Mouse (Mus musculus) CD4-positive, CD25-positive, alpha-beta regulatory T cell, adult 4 months (primary cell): ENCODE data around the gene Ucp2. TPM values are rescaled to one million over a fixed set of nuclear protein-coding genes. Genes with fewer than 3 reads are reported as not detected.

Experiments used
- ATAC-seq: one replicate; pipeline ENCODE4 v1.8.0; 2017
- polyA plus RNA-seq, 2 experiments: library from polyadenylated mRNA; unstranded; fragments of 100-300 nt; shearing (Covaris generic); gene quantifications; one replicate each; pipeline ENCODE4 v1.2.1; 2017

Gene Ucp2
- polyA plus RNA-seq, 2 experiments from 2014 or later = 1,055 to 1,337 TPM

- no peak for ATAC-seq
Measured at GRCm38 (mm10) chr7:100504740-100505487, 11.8 kb downstream of the Ucp2 start.

- ATAC-seq = no peak
Measured at GRCm38 (mm10) chr7:100506494-100506893, 13.4 kb downstream of the Ucp2 start.

GRCm38 (mm10) chr7:100508670-100509069 lies 15.5 kb downstream of the Ucp2 start:
- no peak for ATAC-seq

- peak; percentile 82 for ATAC-seq
Measured at GRCm38 (mm10) chr7:100511602-100512001, 18.5 kb downstream of the Ucp2 start.

GRCm38 (mm10) chr7:100514573-100514972 lies 21.4 kb downstream of the Ucp2 start, which contains the start of gene Dnajb13:
Dnajb13 (minus strand) TSS chr7:100514960.
- ATAC-seq = no peak

DNA sequence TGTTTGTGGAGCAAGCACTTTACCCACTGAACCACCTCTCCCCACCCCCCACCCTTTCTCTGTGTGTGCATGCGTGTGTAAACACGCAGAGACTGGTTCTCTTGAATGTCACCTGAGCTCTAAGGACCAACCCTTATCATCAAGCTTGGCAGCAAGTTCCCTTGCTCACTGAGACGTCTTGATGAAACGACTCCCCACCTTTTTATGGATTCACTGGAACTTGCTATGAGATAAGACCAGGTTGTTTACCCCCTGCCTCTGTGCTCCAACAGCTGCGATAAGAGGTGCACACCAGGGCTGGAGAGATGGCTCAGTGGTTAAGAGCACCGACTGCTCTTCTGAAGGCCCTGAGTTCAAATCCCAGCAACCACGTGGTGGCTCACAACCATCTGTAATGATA lies 27.1 kb downstream of the Ucp2 start:
- ATAC-seq = no peak

- peak; percentile 78 for ATAC-seq
Measured at GRCm38 (mm10) chr7:100520663-100521285, 27.6 kb downstream of the Ucp2 start.

DNA sequence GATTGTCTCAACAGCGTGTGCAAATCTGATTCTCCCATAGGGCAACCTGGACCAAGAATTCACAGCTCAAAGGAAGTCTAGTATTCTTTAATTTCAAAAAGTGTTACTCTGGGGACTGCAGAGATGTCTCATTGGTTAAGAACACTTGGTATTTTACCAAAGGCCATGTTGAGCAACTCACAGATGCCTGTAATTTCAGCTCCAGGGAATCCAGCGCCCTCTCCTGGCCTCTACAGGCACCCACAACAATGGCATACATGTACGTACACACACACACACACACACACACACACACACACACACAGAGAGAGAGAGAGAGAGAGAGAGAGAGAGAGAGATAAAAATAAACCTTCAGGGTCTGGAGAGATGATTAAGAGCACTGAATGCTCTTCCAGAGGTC lies 29.1 kb downstream of the Ucp2 start:
- ATAC-seq = no peak

GRCm38 (mm10) chr7:100524669-100525068 lies 31.5 kb downstream of the Ucp2 start:
- no peak for ATAC-seq

DNA sequence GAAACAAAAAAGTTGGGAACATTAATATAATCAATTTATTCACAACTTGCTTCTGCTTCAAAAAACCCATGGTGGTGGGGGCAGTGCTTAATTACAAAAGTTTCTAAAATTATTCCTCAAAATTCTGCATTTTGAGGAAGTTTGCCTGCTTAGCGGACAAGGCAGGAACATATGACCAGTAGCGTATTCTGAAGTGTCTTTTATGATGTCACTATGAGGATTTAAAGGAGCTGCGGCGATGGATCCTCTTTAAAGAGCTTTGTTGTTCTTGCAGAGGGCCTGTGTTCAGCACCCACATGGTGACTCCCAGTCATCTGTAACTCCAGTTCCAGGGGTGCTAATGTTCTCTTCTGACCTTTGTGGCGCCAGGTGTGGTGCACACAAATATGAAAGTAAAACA lies 37.6 kb downstream of the Ucp2 start:
- no peak for ATAC-seq

DNA sequence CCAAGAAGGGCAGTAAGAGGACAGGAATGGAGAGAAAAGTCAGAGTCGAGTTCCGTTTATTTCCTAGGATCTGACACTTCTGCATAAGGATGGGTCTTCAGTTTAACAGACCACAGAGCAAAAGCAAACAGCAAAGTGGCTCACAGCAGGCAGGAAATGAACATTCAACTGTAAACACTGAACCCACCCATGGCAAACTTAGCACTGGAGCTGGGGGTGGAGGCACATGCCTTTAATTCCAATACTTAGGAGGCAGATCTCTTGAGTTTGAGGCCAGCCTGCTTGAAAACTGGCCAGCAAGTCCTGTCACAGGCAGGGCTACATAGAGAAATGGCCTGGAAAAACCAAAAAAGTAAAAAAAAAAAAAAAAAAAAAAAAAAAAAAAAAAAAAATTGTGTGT lies 40.4 kb downstream of the Ucp2 start:
- ATAC-seq = no peak

- no peak for ATAC-seq
Measured at GRCm38 (mm10) chr7:100534216-100534615, 41.1 kb downstream of the Ucp2 start.

DNA sequence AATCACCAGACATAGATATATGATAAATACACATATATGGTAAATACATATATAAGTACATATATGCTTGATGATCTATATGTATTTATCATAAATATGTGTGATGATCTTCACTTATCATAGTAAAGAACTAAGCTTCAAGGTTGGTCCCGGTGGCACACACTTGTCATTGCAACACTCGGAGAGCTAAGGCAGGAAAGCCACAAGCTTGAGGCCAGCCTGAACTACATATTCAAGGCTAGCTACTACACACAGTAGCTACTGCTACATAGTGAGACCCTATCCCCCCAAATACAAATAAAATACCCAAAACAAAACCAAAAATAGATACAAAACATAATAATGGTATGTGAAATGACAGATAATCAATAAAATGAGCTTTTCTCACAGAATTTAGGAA lies 42.7 kb downstream of the Ucp2 start:
- no peak for ATAC-seq

DNA sequence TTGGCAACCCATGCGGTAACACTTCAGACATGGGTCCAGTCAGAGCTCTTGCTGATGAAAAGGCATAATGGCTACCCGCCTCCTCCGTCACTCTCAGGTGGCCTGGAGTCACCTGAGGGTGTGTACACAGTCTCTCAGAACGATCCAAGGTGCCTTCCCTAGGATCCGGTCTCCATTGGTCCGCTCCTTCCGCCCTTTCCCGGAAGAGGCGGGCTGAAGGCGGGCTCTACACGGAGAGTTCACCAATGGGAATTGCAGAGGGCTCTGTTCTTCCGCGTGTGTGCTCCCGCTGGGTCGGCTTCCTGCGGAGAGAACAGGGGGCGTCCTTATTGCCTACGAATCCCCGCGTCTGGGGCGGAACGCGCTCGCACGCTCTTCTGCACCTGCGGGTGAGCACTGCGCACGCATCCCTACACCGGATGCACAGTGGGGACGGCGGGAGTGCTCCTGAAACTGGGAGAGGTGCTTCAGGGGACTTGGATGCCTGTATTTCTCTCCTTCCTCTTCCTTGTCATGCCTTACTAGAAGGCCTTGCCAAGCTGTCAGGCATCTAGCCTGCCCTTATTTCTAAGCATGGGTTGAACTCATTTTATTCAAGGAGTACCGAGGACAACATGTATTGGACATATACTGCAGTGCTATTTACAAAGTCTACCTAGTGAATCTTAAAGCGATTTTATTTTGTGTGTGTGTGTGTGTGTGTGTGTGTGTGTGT lies 43.8 kb downstream of the Ucp2 start, which contains the start of gene Coa4:
Gene Coa4 (plus strand): TSS at position 268 of the 715 bp plus-strand sequence.
- ATAC-seq = peak; percentile 100

DNA sequence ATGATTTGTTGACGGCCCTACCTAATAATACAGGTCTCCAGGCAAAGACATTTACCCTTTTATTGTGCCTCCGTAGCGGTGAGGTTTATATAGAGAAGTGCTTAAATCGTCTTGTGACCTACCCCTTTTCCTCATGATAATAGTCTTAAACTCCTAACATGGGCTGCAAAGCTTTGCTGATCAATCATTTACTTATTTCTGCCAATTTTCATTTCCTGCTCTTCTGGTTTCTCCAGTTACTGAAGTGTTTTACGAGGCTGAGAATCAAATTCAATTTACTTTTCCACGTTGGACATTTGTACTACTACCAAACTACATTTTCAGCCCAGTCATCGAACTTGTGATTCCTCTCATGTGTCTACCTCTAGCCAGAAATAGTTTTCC lies 44.4 kb downstream of the Ucp2 start:
- ATAC-seq = no peak

DNA sequence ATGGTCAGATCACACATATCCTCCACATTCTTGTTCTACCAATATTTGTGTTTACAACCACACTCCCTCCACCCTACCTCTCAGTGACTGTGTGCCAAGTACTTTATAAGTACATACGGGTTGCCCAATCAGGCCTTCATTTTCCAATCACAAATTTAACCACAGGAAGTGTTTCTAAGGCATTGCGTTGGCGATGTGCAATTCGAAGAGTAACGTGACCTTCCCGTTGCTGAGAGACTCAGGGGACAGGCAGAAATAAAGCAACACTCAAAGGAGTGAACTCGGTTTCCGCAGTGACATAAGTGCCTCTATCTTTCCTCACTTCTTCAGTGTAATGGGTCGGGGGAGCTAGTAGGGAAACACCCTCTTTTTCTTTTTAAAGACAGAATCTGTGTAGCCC lies 46.4 kb downstream of the Ucp2 start:
- no peak for ATAC-seq

DNA sequence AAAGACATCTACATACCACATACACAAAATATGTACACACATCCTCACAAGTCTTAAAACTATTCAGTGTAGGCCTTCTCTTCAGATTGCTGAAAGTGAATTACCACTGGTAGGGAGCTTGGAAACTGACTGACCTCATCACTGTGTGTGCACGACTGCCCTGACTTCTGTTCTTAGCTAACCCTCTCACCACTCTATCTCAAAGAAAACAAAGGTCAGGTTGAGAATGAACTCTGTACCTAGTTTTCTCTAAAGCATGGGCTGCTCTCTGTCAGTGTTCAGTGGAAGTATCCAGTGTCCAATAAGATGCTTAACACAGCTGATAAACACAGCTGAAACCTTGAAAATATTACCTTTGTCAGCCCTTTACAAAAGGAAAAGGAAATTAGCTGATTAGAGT lies 51.3 kb downstream of the Ucp2 start:
- ATAC-seq = no peak

DNA sequence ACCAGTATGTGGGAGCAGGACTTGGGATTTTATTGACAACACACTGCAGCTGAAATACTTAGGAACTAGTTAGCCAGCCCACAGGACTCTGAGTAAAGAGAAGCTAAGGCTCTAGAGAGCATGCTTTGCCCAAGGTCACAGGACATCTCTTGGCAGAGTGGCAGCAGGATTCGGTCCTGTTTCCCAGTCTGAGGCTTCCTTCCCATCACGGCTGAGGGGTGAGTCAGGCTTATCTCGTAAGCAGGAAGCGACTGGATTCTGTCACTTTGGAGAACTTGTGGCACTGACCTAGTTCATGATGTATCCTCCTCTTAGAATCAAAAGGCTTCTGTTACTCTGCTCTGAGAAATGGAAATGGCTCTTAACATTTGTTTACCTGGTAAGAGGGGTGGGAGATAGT lies 54.5 kb downstream of the Ucp2 start:
- no peak for ATAC-seq

- no peak for ATAC-seq
Measured at GRCm38 (mm10) chr7:100549796-100550195, 56.7 kb downstream of the Ucp2 start.

GRCm38 (mm10) chr7:100550338-100551007 lies 57.3 kb downstream of the Ucp2 start:
- ATAC-seq = no peak
